Mouse (Mus musculus) neural tube, embryonic 14.5 days (tissue): ENCODE measurements around the gene Wdr27. TPM values are rescaled to one million over a fixed set of nuclear protein-coding genes. Genes with fewer than 3 reads are reported as not detected.

Experiments used
- ATAC-seq: fragments of 200-750 bp; cut with Nextera tagmentation; 2 replicates; pipeline ENCODE4 v1.8.0; 2017; ENCODE audit warnings: low read depth, mild to moderate bottlenecking, moderate TSS enrichment, moderate library complexity
- H3K27ac ChIP-seq: fragments of 300-500 bp; sonication (generic); 2 replicates; pipeline ENCODE4 v1.5.1; 2014; ENCODE audit warnings: low read depth, mild to moderate bottlenecking, control low read depth, low read length, moderate library complexity, mixed read lengths
- H3K27me3 ChIP-seq: fragments of 300-500 bp; sonication (generic); 2 replicates; pipeline ENCODE4 v1.6.1; 2014; ENCODE audit warnings: low read length; ENCODE audit not compliant: control insufficient read depth, insufficient read depth
- H3K36me3 ChIP-seq: fragments of 300-500 bp; sonication (generic); 2 replicates; pipeline ENCODE4 v1.6.1; 2014; ENCODE audit warnings: low read length, mixed read lengths; ENCODE audit not compliant: control insufficient read depth, insufficient read depth
- H3K4me1 ChIP-seq: fragments of 300-500 bp; sonication (generic); 2 replicates; pipeline ENCODE4 v1.6.1; 2014; ENCODE audit warnings: low read length; ENCODE audit not compliant: control insufficient read depth, insufficient read depth
- H3K4me2 ChIP-seq: fragments of 300-500 bp; sonication (generic); 2 replicates; pipeline ENCODE4 v1.6.1; 2014; ENCODE audit warnings: mild to moderate bottlenecking, low read depth, low read length, control low read depth
- H3K4me3 ChIP-seq: fragments of 300-500 bp; sonication (generic); 2 replicates; pipeline ENCODE4 v1.5.1; 2014; ENCODE audit warnings: low read depth, low read length, control low read depth, mixed read lengths
- H3K9ac ChIP-seq: fragments of 300-500 bp; sonication (generic); replicated peaks from 2 replicates; pipeline ENCODE4 v1.6.1; 2014; ENCODE audit warnings: low read depth, mild to moderate bottlenecking, control low read depth, low read length, mixed read lengths
- H3K9me3 ChIP-seq: fragments of 300-500 bp; sonication (generic); 2 replicates; pipeline ENCODE4 v1.6.1; 2016; ENCODE audit warnings: low read length; ENCODE audit not compliant: control insufficient read depth
- WGBS: fragments of 180-500 bp; shearing (Covaris S2); extraction: QIAGEN DNeasy Blood & Tissue Kit; methylation state at CpG from one replicate; pipeline ENCODE4 v1.1.7; 2014; 5-methylcytosine and 5-hydroxymethylcytosine counted together
- polyA plus RNA-seq: library from polyadenylated mRNA; unstranded; fragments of >200 nt; fragmentation: Nextera tagmentation; extraction: Ambion mirVana; gene quantifications from 2 replicates; pipeline ENCODE4 v1.2.1, GENCODE M21; 2014

Wdr27 gene
- polyA plus RNA-seq, 1 experiment from 2014 or later: 10.2 TPM

GRCm38 (mm10) chr17:14912981-14913380 lies 30.0 kb downstream of the Wdr27 start:
- WGBS: 90% methylated on average over 8 of the region's 8 CpGs
- ATAC-seq: no peak
- H3K36me3 ChIP-seq: no peaks in the 10 kb centered on the region
- H3K27ac ChIP-seq: no peak overlapping the region
- no peak overlapping the region for H3K4me3 ChIP-seq
- no peaks in the 10 kb centered on the region for H3K27me3 ChIP-seq
- H3K9ac ChIP-seq: no peak overlapping the region
- no peaks in the 10 kb centered on the region for H3K4me1 ChIP-seq
- H3K4me2 ChIP-seq: no peak overlapping the region
- no peaks in the 10 kb centered on the region for H3K9me3 ChIP-seq

DNA sequence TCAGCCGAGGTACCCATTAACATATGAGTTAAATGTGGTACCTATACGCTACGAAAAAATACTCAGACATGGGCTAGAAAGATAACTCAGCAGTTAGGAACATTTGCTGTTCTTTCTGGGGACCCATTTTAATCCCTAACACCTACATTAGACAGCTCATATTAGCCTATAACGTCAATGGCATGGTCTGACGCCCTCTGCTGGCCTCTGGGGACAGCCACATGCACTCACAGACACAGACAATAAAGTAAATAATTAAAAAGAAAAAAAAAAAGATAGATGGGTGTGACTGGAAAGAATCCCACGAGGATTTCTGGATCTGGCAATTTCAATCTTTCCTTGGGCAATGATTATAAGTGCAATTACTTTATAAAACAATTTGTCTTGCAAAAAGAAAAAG lies 30.5 kb downstream of the Wdr27 start:
- no peak overlapping the region for H3K4me2 ChIP-seq
- ATAC-seq: no peak
- 43% methylated on average over 6 of the region's 6 CpGs for WGBS

GRCm38 (mm10) chr17:14910771-14911170 lies 32.2 kb downstream of the Wdr27 start:
- Histone ChIP-seq H3K27ac (no peak overlapping the region), H3K4me1 (no peaks in the 10 kb centered on the region), H3K27me3 (no peaks in the 10 kb centered on the region), H3K9me3 (no peaks in the 10 kb centered on the region), H3K4me2 (no peak overlapping the region), H3K4me3 (no peak overlapping the region), H3K36me3 (no peaks in the 10 kb centered on the region), H3K9ac (no peak overlapping the region)
- ATAC-seq: no peak
- 90% methylated on average over 5 of the region's 5 CpGs for WGBS

More for the DNA sequence above, 30.5 kb downstream of the Wdr27 start:
- Histone ChIP-seq H3K9ac (no peak overlapping the region), H3K27ac (no peak overlapping the region), H3K4me1 (no peaks in the 10 kb centered on the region), H3K27me3 (no peaks in the 10 kb centered on the region), H3K4me3 (no peak overlapping the region), H3K9me3 (no peaks in the 10 kb centered on the region), H3K36me3 (no peaks in the 10 kb centered on the region)

GRCm38 (mm10) chr17:14909331-14909730 lies 33.6 kb downstream of the Wdr27 start:
- Histone ChIP-seq H3K4me1 (no peaks in the 10 kb centered on the region), H3K4me3 (no peak overlapping the region), H3K27me3 (no peaks in the 10 kb centered on the region), H3K27ac (no peak overlapping the region), H3K9ac (no peak overlapping the region), H3K36me3 (no peaks in the 10 kb centered on the region), H3K4me2 (no peak overlapping the region), H3K9me3 (no peaks in the 10 kb centered on the region)
- no peak for ATAC-seq
- WGBS: 91% methylated on average over 5 of the region's 5 CpGs

GRCm38 (mm10) chr17:14907136-14907535 lies 35.8 kb downstream of the Wdr27 start:
- no peak overlapping the region for H3K4me2 ChIP-seq
- H3K4me1 ChIP-seq: no peaks in the 10 kb centered on the region
- H3K9ac ChIP-seq: no peak overlapping the region
- no peak overlapping the region for H3K27ac ChIP-seq
- H3K4me3 ChIP-seq: no peak overlapping the region
- no peaks in the 10 kb centered on the region for H3K36me3 ChIP-seq
- 81% methylated on average over 12 of the region's 12 CpGs for WGBS
- H3K27me3 ChIP-seq: no peaks in the 10 kb centered on the region
- no peak for ATAC-seq
- no peaks in the 10 kb centered on the region for H3K9me3 ChIP-seq

DNA sequence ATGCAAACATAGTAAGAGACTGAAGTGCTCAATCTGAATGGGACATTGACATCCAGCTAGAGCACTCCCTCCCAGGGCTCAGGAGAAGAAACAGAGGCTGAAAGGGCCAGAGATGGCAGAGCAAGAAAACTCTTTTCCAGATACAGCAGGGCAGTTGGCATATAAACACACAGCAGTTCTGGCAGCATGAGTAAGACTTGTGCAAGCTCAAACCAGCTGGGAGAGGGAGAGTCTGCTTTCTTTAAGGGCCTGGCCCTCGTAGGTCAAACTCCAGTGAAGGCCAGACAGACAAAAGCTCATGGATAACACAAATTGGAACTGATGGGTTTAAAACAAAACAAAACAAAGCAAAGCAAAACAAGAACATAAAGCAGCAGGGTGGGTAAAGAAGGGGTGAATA lies 36.3 kb downstream of the Wdr27 start:
- H3K36me3 ChIP-seq: no peaks in the 10 kb centered on the region
- no peak overlapping the region for H3K9ac ChIP-seq
- ATAC-seq: no peak
- 42% methylated on average over 1 of the region's 1 CpGs for WGBS
- H3K9me3 ChIP-seq: no peaks in the 10 kb centered on the region
- no peaks in the 10 kb centered on the region for H3K27me3 ChIP-seq
- no peaks in the 10 kb centered on the region for H3K4me1 ChIP-seq
- no peak overlapping the region for H3K27ac ChIP-seq
- no peak overlapping the region for H3K4me3 ChIP-seq
- no peak overlapping the region for H3K4me2 ChIP-seq

- Histone ChIP-seq H3K36me3 (no peaks in the 10 kb centered on the region), H3K27ac (no peak overlapping the region), H3K4me3 (no peak overlapping the region), H3K4me1 (no peaks in the 10 kb centered on the region), H3K4me2 (no peak overlapping the region), H3K27me3 (no peaks in the 10 kb centered on the region), H3K9me3 (no peaks in the 10 kb centered on the region), H3K9ac (no peak overlapping the region)
- peak; percentile 75 for ATAC-seq
- WGBS: 55% methylated on average over 7 of the region's 7 CpGs
Measured at GRCm38 (mm10) chr17:14904637-14905265, 38.2 kb downstream of the Wdr27 start.

DNA sequence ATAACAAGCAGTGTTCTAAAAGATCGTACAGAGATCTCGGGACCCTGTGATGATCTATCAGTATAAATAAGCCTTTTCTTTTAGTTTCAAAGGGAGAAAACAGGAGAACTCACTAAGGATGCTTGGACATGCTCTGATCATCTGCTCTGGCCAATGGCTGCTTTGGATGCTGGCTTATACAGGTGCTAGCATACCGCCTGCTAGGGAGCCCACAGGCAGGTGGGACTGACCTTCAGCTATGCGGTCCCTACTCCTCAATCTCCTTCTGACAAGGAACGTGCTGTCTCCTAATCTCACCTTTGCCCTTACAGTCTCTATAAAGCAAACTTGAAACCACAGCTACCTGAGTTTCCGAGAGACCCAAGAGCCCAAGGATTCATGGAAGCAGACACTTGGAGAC lies 38.8 kb downstream of the Wdr27 start:
- H3K4me3 ChIP-seq: no peak overlapping the region
- WGBS: 89% methylated on average over 6 of the region's 6 CpGs
- no peaks in the 10 kb centered on the region for H3K4me1 ChIP-seq
- H3K9me3 ChIP-seq: no peaks in the 10 kb centered on the region
- no peaks in the 10 kb centered on the region for H3K36me3 ChIP-seq
- ATAC-seq: no peak
- H3K27me3 ChIP-seq: no peaks in the 10 kb centered on the region
- H3K4me2 ChIP-seq: no peak overlapping the region
- no peak overlapping the region for H3K27ac ChIP-seq
- no peak overlapping the region for H3K9ac ChIP-seq

DNA sequence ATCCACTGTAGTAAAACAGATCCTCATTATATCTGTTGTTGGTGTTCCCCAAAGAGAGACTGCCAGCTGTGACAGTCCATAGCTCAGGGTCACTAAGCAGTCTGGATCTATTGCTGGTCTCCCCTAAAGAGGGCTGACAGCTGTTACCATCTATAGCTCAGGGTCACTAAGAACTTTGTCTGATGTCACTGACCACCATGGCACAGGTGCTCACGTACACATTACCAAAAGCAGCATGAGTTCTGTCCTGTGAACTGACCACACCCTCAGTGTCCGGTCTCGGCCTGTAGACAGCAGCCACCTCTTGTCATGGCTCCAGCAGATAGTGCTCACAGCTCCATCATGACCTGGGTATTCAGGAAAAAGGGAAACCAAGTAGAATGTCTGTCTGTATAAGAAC lies 39.7 kb downstream of the Wdr27 start:
- Histone ChIP-seq H3K27me3 (no peaks in the 10 kb centered on the region), H3K9ac (no peak overlapping the region), H3K36me3 (no peaks in the 10 kb centered on the region), H3K27ac (no peak overlapping the region), H3K9me3 (no peaks in the 10 kb centered on the region), H3K4me1 (no peaks in the 10 kb centered on the region), H3K4me3 (no peak overlapping the region), H3K4me2 (no peak overlapping the region)
- ATAC-seq: no peak
- 84% methylated on average over 3 of the region's 3 CpGs for WGBS
